Mouse (Mus musculus): Measurements from ENCODE around the gene Stam. TPM values are rescaled to one million over a fixed set of nuclear protein-coding genes. Genes with fewer than 3 reads are reported as not detected.
A peak's percentile ranks its signal among the peaks of the same experiment; 100 is the strongest.
"Not testable (repeated sequence)": the region's sequence is repeated elsewhere in the genome, so short reads cannot be mapped to it uniquely, and the experiment has no call there.

Gene Stam
- polyA plus RNA-seq, 1 experiment: 31.6 TPM

DNA sequence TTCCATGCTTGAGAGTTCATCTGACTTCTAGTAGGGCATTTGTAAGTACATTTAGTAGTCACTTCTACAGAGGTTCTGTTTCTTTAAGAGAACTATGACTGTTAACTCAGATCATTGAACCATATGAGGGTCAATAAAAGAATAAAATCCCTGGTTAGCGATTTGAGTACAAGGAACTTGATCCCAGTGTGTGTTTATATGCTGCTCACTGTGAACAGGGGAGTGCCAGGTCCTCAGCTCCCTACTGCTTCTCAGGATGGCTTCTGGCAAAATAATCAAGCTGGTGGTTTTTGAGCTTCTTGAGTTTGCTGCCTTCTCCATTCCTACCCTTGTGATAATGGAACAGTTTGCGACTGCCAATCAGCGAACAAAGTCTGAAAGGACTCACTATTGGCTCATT is 100.4 kb downstream of the Stam start, which contains the start of gene Tmem236:
TSS of gene Tmem236 (plus strand) at position 190 of the 400 bp plus-strand sequence.
- no peak within 1 kb of the TSS for H3K27ac ChIP-seq (ENCODE audit: insufficient read depth, low read depth, low read length)
- no peak for TF ChIP-seq CTCF (IDR thresholded peaks at IDR 0.05; ENCODE audit: low read depth, low read length)
- TF ChIP-seq POLR2A (IDR thresholded peaks at IDR 0.05; ENCODE audit: borderline replicate concordance, low read depth, low read length): no peak
- no peak within 1 kb of the TSS for H3K4me3 ChIP-seq (ENCODE audit: insufficient read depth, low read length)
- no peaks in the 10 kb centered on the region; the same call in 1 of the 2 replicates for H3K4me1 ChIP-seq (ENCODE audit: control insufficient read depth, insufficient read depth, low read length)

DNA sequence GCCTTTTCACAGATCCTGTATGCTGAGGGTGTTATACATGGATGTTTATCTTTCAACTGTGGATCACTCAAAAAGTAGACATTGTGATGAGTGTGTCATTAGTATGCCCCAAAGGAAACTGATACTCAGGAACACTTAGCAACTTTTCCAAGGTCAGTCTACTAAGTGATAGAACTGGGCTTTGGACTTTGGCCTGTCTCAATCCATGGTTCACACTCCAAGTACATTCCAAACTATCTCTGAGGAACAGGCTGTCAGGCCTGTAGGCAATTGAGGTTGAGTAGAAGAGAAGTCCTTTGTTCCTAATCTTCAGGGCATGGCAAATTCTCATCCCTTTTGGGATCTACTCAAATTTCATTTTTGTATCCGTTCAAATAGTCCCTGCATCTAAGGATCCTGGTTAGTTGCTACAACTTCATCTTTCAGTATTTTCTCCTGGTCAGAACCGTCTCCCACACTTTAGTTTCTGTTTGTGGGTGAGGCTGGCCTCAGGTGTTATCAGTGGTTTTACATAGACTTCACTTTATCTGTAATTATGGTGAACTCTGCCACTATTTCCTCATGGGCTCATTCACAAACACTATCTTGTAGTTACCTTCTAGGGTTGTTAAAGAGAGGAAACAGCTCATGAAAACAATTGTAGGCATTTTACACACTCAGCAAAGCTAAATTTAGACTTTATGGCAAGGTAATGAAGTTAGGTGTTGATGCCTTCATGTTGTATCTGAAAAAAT is 102.7 kb downstream of the Stam start:
- Histone ChIP-seq H3K4me3 (ENCODE audit: insufficient read depth, low read length) (no peak overlapping the region), H3K27ac (ENCODE audit: insufficient read depth, low read depth, low read length) (no peak overlapping the region), H3K4me1 (ENCODE audit: control insufficient read depth, insufficient read depth, low read length) (no peaks in the 10 kb centered on the region; the same call in 1 of the 2 replicates)
- no peak for TF ChIP-seq POLR2A (IDR thresholded peaks at IDR 0.05; ENCODE audit: borderline replicate concordance, low read depth, low read length)
- TF ChIP-seq CTCF (IDR thresholded peaks at IDR 0.05; ENCODE audit: low read depth, low read length): no peak

DNA sequence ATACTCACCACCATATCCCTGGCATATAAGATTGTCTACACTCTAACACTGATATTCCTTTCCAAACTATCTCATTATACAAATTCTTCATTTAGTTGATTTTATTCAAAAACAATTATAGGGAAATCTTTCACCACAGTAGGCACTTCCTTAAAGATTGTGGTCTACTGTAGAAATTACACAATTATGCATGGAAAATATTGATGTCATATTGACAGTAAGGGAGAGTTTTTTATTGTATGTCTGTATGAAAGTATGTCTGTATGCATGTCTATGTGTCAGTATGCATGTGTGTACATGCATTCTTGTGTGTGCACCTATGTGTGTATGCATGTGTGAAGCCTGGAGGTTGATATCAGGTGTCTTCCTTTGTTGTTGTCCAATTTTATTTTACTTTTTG is 110.5 kb downstream of the Stam start:
- TF ChIP-seq CTCF (IDR thresholded peaks at IDR 0.05; ENCODE audit: low read depth, low read length) (no peak), POLR2A (IDR thresholded peaks at IDR 0.05; ENCODE audit: borderline replicate concordance, low read depth, low read length) (no peak)
- H3K4me1 ChIP-seq (ENCODE audit: control insufficient read depth, insufficient read depth, low read length): peaks cover 34% of the 10 kb centered on the region
- peak overlapping the region; percentile 74 for H3K27ac ChIP-seq (ENCODE audit: insufficient read depth, low read depth, low read length)
- no peak overlapping the region for H3K4me3 ChIP-seq (ENCODE audit: insufficient read depth, low read length)

DNA sequence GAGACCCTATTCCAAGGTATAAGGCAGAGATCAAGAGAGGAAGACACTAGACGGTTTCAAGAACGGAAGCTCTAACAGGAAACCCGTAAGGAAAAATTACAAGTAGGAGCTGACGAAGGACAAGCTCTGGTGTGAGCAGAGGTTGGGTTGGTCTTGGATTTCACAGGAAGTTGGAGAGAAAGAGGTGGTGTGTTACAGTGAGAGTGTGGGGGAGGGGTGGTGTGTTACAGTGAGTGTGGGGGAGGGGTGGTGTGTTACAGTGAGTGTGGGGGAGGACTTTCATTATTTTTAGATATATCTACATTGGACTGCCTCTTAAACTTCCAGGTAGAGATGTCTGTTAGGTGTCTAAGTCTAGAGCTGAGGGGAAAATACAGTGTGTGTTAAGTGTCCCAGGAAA is 116.8 kb downstream of the Stam start:
- Histone ChIP-seq H3K4me3 (ENCODE audit: insufficient read depth, low read length) (no peak overlapping the region), H3K4me1 (ENCODE audit: control insufficient read depth, insufficient read depth, low read length) (peaks cover 45% of the 10 kb centered on the region), H3K27ac (ENCODE audit: insufficient read depth, low read depth, low read length) (peak overlapping the region; percentile 41)
- TF ChIP-seq POLR2A (IDR thresholded peaks at IDR 0.05; ENCODE audit: borderline replicate concordance, low read depth, low read length) (no peak), CTCF (IDR thresholded peaks at IDR 0.05; ENCODE audit: low read depth, low read length) (no peak)

DNA sequence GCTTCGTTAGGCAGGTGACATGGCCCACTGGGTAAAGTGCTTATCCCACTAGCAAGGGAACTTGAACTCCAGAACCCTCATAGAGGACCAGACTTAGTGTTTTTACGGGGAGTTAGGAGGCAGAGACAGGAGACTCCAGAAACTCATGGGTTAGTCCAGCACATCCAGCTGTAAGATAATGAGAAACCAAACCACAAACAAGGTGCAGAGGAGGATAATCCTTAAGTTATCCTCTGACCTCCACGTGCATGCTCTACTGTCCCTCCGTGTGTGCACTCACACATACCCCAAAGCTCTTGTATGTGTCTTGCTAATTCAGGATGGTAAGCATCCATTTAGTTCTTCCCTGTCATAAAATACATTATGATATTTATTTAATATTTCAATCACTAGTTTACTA is 117.7 kb downstream of the Stam start:
- Histone ChIP-seq H3K4me1 (ENCODE audit: control insufficient read depth, insufficient read depth, low read length) (peaks cover 37% of the 10 kb centered on the region), H3K4me3 (ENCODE audit: insufficient read depth, low read length) (no peak overlapping the region), H3K27ac (ENCODE audit: insufficient read depth, low read depth, low read length) (peak overlapping the region; percentile 98)
- TF ChIP-seq POLR2A (IDR thresholded peaks at IDR 0.05; ENCODE audit: borderline replicate concordance, low read depth, low read length): no peak

DNA sequence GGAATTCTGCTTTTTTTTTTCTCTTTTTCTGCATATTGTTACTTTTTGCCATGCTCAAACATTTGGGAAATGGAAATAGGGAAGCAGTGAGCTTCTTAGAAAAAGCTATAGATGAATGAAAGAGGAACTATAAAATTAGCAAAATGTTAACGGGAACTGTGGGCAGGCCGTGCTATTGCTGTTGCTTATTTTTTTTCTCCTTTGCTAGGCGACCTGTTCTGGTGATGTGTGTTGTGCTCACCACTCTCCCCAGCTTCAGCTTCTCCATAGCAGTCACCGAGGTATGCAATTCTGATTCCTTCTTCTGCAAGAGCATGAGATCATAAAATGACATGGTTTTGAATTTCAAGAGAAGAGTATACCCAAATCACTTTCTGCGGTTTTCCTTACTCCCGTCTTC is 118.1 kb downstream of the Stam start:
- TF ChIP-seq POLR2A (IDR thresholded peaks at IDR 0.05; ENCODE audit: borderline replicate concordance, low read depth, low read length): no peak
- TF ChIP-seq CTCF (IDR thresholded peaks at IDR 0.05; ENCODE audit: low read depth, low read length): no peak
- peak overlapping the region; percentile 81 for H3K27ac ChIP-seq (ENCODE audit: insufficient read depth, low read depth, low read length)

DNA sequence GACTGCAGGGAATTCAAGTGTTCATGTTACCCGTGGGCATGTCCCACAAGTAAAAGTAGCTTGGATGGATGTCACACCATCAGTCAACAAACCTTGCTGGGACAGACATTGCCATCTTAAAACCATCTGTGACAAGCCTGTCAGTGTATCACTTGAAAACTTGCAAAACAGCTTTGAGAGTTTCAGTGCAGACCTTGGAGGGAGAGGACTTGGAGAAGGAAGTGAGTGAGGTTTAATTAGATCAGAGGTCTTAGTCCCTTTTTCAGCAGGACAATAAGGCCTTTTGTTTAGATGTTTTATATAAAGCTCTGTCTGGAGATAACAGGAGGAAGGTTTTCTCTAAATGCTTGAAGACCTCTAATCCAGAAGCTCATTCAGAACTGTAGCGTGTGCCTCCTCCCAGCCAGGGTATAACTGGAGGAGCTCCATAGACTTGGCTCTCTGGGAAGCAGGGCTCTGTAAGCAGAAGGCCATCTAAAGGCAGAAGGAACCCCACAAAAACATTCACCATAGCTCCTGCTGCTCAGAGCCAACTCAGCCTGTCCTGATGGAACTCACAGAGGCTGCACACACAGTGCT is 124.5 kb downstream of the Stam start:
- peaks cover 32% of the 10 kb centered on the region for H3K4me1 ChIP-seq (ENCODE audit: control insufficient read depth, insufficient read depth, low read length)
- not testable (repeated sequence) for H3K4me3 ChIP-seq (ENCODE audit: insufficient read depth, low read length); H3K27ac ChIP-seq (ENCODE audit: insufficient read depth, low read depth, low read length)

More for the DNA sequence above, 118.1 kb downstream of the Stam start:
- Histone ChIP-seq H3K4me1 (ENCODE audit: control insufficient read depth, insufficient read depth, low read length) (peaks cover 34% of the 10 kb centered on the region), H3K4me3 (ENCODE audit: insufficient read depth, low read length) (no peak overlapping the region)

Other genes with a start within 250 kb of the Stam start
- 2.7 and 4.8 TPM in 2 replicates for gene Hacd1, start 18.0 kb upstream of the Stam start, polyA plus RNA-seq (2012; ENCODE audit: insufficient read depth, insufficient read length, missing spikeins)
- gene Tmem236, start 100.4 kb downstream of the Stam start, polyA plus RNA-seq (2012; ENCODE audit: insufficient read depth, insufficient read length, missing spikeins): 0.36 TPM in 1 of 2 replicates, not detected in the other
- gene Mrc1, start 155.3 kb downstream of the Stam start, polyA plus RNA-seq (2012; ENCODE audit: insufficient read depth, insufficient read length, missing spikeins): 471 and 498 TPM in 2 replicates